Mouse (Mus musculus): Measurements from ENCODE around the gene Polr3c. TPM values are rescaled to one million over a fixed set of nuclear protein-coding genes. Genes with fewer than 3 reads are reported as not detected.
A peak's percentile ranks its signal among the peaks of the same experiment; 100 is the strongest.
"Not testable (repeated sequence)": the region's sequence is repeated elsewhere in the genome, so short reads cannot be mapped to it uniquely, and the experiment has no call there.

Polr3c gene
- total RNA-seq (2022), result 10 to 100 TPM; 23.0 to 25.4 (median 25.0) TPM

GRCm38 (mm10) chr3:96727343-96727827 is at the start of gene Polr3c, which contains the start of gene Rnf115:
Gene Polr3c (minus strand): TSS chr3:96727628.
Gene Rnf115 (plus strand): TSS chr3:96727664.
- DNase-seq (ENCODE audit: low spot score in 2 of 2), result peak; percentile 93

- DNase-seq (ENCODE audit: low spot score in 2 of 2), result no peak
These were observed 49.7 kb upstream of the Polr3c start for GRCm38 (mm10) chr3:96777120-96777519.

GRCm38 (mm10) chr3:96772949-96773348 is 45.5 kb upstream of the Polr3c start:
- no peak for DNase-seq (ENCODE audit: low spot score in 2 of 2)

GRCm38 (mm10) chr3:96769971-96770370 is 42.5 kb upstream of the Polr3c start:
- no peak for DNase-seq (ENCODE audit: low spot score in 2 of 2)

GRCm38 (mm10) chr3:96764528-96764927 is 37.1 kb upstream of the Polr3c start:
- no peak for DNase-seq (ENCODE audit: low spot score in 2 of 2)

GRCm38 (mm10) chr3:96759695-96760094 is 32.3 kb upstream of the Polr3c start:
- DNase-seq (ENCODE audit: low spot score in 2 of 2), result peak in 1 of 2 experiments; percentile 31

GRCm38 (mm10) chr3:96757691-96758090 is 30.3 kb upstream of the Polr3c start:
- no peak for DNase-seq (ENCODE audit: low spot score in 2 of 2)

GRCm38 (mm10) chr3:96755935-96756334 is 28.5 kb upstream of the Polr3c start:
- no peak for DNase-seq (ENCODE audit: low spot score in 2 of 2)

- DNase-seq (ENCODE audit: low spot score in 2 of 2), result no peak
These were observed 19.4 kb upstream of the Polr3c start for GRCm38 (mm10) chr3:96746829-96747228.

GRCm38 (mm10) chr3:96744348-96744747 is 16.9 kb upstream of the Polr3c start:
- DNase-seq (ENCODE audit: low spot score in 2 of 2), result no peak

- not testable (repeated sequence) for DNase-seq (ENCODE audit: low spot score in 2 of 2)
These were observed 12.9 kb upstream of the Polr3c start for GRCm38 (mm10) chr3:96740279-96740678.

GRCm38 (mm10) chr3:96737995-96738394 is 10.6 kb upstream of the Polr3c start:
- DNase-seq (ENCODE audit: low spot score in 2 of 2), result no peak

- no peak for DNase-seq (ENCODE audit: low spot score in 2 of 2)
These were observed 9.7 kb upstream of the Polr3c start for GRCm38 (mm10) chr3:96737013-96737740.

- no peak for DNase-seq (ENCODE audit: low spot score in 2 of 2)
These were observed 7.8 kb upstream of the Polr3c start for GRCm38 (mm10) chr3:96735200-96735599.

- DNase-seq (ENCODE audit: low spot score in 2 of 2), result no peak
These were observed 6.6 kb upstream of the Polr3c start for GRCm38 (mm10) chr3:96733984-96734383.

GRCm38 (mm10) chr3:96730785-96731184 is 3.4 kb upstream of the Polr3c start:
- no peak for DNase-seq (ENCODE audit: low spot score in 2 of 2)

GRCm38 (mm10) chr3:96729403-96729784 is 2.0 kb upstream of the Polr3c start:
- no peak for DNase-seq (ENCODE audit: low spot score in 2 of 2)

- DNase-seq (ENCODE audit: low spot score in 2 of 2), result no peak
These were observed 1.4 kb upstream of the Polr3c start for GRCm38 (mm10) chr3:96728634-96729402.

GRCm38 (mm10) chr3:96727828-96728633 is 603 bp upstream of the Polr3c start:
- no peak for DNase-seq (ENCODE audit: low spot score in 2 of 2)

- DNase-seq (ENCODE audit: low spot score in 2 of 2), result peak in 1 of 2 experiments; percentile 60
These were observed 8.3 kb downstream of the Polr3c start for GRCm38 (mm10) chr3:96719173-96719572.

- DNase-seq (ENCODE audit: low spot score in 2 of 2), result no peak
These were observed 11.6 kb downstream of the Polr3c start for GRCm38 (mm10) chr3:96715854-96716253.

- no peak for DNase-seq (ENCODE audit: low spot score in 2 of 2)
These were observed 13.1 kb downstream of the Polr3c start for GRCm38 (mm10) chr3:96714286-96714685.

Measured in layer of hippocampus, adult 8-10 months (tissue).